Mouse (Mus musculus) lung, adult 2 months (tissue): ENCODE results near the gene Usp6nl. TPM values are rescaled to one million over a fixed set of nuclear protein-coding genes. Genes with fewer than 3 reads are reported as not detected.

Experiments
- DNase-seq: peaks from one replicate; pipeline ENCODE4 v3.0.0; 2022
- H3K4me1 ChIP-seq: fragments of 200-500 bp; 2 replicates; pipeline ENCODE4 v1.6.1; 2011; ENCODE audit warnings: low read length; ENCODE audit not compliant: control insufficient read depth, insufficient read depth
- H3K4me3 ChIP-seq: fragments of 200-500 bp; replicated peaks from 2 replicates; pipeline ENCODE3; 2011; ENCODE audit warnings: low read depth, mild to moderate bottlenecking, control low read depth, low read length; ENCODE audit errors: extremely low read depth
- CTCF ChIP-seq: fragments of 200-500 bp; IDR thresholded peaks from 2 replicates; pipeline ENCODE4 v1.5.1; 2011; ENCODE audit warnings: mild to moderate bottlenecking, low read length, control low read depth; ENCODE audit not compliant: insufficient read depth
- POLR2A ChIP-seq: fragments of 200-500 bp; IDR thresholded peaks from 2 replicates; pipeline ENCODE4 v1.6.1; 2011; ENCODE audit warnings: low read depth, mild to moderate bottlenecking, control low read depth, low read length, borderline replicate concordance; ENCODE audit errors: extremely low read depth
- WGBS: fragments of 180-500 bp; shearing (Covaris S2); methylation state at CpG from one replicate; pipeline ENCODE4 v1.1.7; 2018; 5-methylcytosine and 5-hydroxymethylcytosine counted together
- polyA plus RNA-seq: library from polyadenylated mRNA; depleted of rRNA; stranded (reverse); fragments of >200 nt; gene quantifications from 2 replicates; pipeline ENCODE4 v1.2.3, GENCODE M21; 2012

Usp6nl gene
- polyA plus RNA-seq, 1 experiment: 19.9 TPM

- DNase-seq: no peak
- WGBS: 62% methylated on average over 4 of the region's 4 CpGs
- TF ChIP-seq POLR2A: no peak
- no peak for TF ChIP-seq CTCF
- Histone ChIP-seq H3K4me3 (no peak overlapping the region), H3K4me1 (peaks cover 10% of the 10 kb centered on the region; the same call in 1 of the 2 replicates)
Observed at GRCm38 (mm10) chr2:6477884-6478283, 155.4 kb downstream of the Usp6nl start.

- peak; percentile 30 for DNase-seq
- no peak for TF ChIP-seq CTCF
- TF ChIP-seq POLR2A: no peak
- Histone ChIP-seq H3K4me3 (no peak overlapping the region), H3K4me1 (peaks cover 10% of the 10 kb centered on the region; the same call in 1 of the 2 replicates)
- WGBS: 12% methylated on average over 16 of the region's 16 CpGs
Observed at GRCm38 (mm10) chr2:6478361-6478965, 156.0 kb downstream of the Usp6nl start.

DNA sequence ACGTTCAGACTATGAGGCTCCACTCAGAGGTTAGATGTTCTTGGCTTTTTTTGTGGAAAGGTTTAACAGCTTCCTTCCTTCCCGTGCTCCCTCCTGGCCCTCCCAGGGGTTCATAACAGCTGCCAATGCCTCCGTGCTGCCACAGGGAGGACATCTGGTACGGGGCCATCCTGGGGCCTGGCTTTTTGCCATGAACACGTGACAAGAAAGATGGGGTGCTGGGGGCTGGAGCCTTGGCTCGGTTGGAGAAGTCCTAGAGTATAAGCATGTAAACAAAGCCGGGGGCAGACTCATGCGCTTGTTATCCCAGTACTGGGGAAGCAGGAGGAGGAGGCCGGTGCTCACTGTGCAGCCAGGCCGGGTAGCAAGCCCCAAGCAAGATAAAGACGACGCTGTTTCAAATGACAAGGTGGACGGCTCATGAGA is 156.5 kb downstream of the Usp6nl start:
- WGBS: 8% methylated on average over 13 of the region's 13 CpGs
- peak; percentile 60 for DNase-seq
- H3K4me1 ChIP-seq: peaks cover 10% of the 10 kb centered on the region; the same call in 1 of the 2 replicates
- TF ChIP-seq CTCF: no peak
- no peak for TF ChIP-seq POLR2A
- H3K4me3 ChIP-seq: no peak overlapping the region

GRCm38 (mm10) chr2:6479620-6480019 is 157.2 kb downstream of the Usp6nl start:
- TF ChIP-seq POLR2A (no peak), CTCF (no peak)

DNA sequence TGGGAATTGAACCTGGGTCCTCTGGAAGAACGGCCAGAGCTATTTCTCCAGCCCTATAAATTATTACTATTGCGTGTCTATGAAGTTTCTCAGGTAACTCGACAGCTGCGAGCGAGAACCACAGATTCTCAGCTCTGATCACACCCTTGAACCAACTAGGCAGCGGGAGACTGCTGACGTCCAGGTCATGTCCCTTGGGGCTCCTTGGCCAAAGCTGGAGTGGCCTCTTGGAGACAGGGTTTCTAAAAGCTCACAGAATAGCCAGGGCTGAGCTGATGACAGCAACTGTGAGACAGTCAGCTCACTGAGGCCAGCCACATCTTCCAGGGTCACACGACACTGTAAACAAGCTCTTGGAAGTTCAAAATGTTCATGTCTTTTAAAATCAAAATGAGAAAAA is 159.5 kb downstream of the Usp6nl start:
- Histone ChIP-seq H3K4me3 (no peak overlapping the region), H3K4me1 (peaks cover 10% of the 10 kb centered on the region; the same call in 1 of the 2 replicates)
- WGBS: 88% methylated on average over 8 of the region's 8 CpGs
- TF ChIP-seq CTCF: no peak
- no peak for TF ChIP-seq POLR2A
- no peak for DNase-seq

More at GRCm38 (mm10) chr2:6479620-6480019, 157.2 kb downstream of the Usp6nl start:
- Histone ChIP-seq H3K4me3 (no peak overlapping the region), H3K4me1 (peaks cover 10% of the 10 kb centered on the region; the same call in 1 of the 2 replicates)
- no peak for DNase-seq
- WGBS: 71% methylated on average over 5 of the region's 5 CpGs

DNA sequence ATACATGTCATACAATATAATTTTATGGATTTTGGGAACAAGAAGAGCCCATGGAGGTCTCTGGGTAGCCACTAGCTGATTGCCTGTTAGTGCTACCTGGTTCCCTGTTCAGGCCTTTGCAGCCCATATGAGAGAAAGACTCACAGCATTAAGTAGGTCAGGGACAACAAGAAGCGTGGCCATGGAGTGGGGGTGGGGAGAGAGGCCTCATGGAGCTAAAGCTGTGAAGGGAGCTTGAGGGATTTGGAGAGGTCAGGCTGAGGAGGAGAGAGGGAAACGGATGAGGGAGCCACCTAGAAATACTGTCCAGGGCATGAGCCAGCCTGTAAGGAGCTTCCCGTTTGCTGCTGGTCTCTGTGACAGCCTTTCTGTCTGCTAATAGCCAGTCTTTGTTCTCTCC is 159.9 kb downstream of the Usp6nl start:
- no peak overlapping the region for H3K4me3 ChIP-seq
- TF ChIP-seq POLR2A: no peak
- no peak for TF ChIP-seq CTCF
- DNase-seq: no peak
- WGBS: 61% methylated on average over 3 of the region's 3 CpGs
- peaks cover 10% of the 10 kb centered on the region; the same call in 1 of the 2 replicates for H3K4me1 ChIP-seq

DNA sequence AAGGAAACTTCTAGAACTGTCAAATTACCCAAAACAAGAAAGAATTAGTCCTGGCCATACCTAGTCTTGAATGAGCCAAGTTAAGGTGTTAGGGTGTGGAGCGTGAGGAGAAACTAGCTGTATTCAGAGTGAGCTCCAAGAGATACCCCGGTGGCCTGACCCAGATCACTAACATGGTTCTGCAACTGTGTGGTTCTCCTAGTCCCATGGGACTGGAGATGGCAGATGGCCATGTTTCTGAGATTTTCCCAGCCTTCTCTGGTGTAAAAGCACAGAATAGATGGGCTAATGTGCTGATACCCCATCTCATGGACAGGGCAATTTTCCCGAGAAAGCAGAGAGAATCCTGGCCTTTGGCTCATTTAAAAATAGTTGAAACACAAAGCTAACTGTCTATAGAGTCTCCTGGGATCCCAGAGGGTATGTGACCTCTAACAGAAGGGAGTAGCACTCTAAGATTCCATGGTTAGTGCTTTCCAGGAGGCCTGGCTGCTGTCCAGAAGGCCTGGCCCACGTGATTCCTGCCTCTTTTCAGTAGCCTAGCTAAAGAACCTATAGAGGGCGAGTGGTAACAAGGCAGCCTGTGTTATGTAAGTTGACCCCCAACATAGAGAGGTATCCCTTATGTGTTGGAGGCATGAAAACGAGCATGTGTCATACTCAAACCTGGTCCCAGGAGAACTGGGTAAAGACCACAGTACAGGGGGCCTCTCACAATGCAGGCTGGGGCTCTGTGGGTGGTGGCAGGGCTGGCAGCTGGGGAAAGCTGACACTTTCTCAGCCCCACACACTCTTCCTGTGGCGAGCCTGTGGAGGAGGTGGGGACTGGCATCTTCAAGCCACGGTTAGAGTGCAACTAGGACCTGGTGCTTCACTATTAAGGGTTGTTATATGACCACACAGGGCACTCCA is 160.9 kb downstream of the Usp6nl start:
- Histone ChIP-seq H3K4me3 (no peak overlapping the region), H3K4me1 (peaks cover 8% of the 10 kb centered on the region; the same call in 1 of the 2 replicates)
- WGBS: 51% methylated on average over 8 of the region's 8 CpGs
- DNase-seq: peak; percentile 29
- TF ChIP-seq CTCF (no peak), POLR2A (no peak)

DNA sequence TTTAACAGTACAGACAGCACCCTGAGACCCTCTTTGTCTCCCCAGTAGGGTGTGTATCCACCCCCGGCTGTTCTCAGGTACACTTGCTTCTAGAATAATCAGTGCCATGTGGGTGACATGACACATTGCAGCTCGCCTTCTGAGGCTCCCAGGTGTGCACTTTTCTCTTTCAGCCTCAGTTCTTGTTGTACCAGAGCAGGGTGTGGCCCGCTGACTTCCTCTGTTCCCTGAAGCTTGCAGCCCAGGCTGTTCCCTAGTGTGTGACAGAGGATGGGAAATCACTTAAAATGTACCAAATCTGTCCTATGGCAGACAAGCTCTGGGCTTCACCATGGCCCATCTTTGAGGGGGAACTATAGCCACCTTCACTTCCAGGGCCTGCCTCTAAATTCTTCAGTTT is 161.7 kb downstream of the Usp6nl start:
- 0 out of 2 replicates have a peak, but pooled peaks cover 2% of the 10 kb centered on the region for H3K4me1 ChIP-seq
- no peak for DNase-seq
- no peak for TF ChIP-seq CTCF
- no peak for TF ChIP-seq POLR2A
- no peak overlapping the region for H3K4me3 ChIP-seq
- 73% methylated on average over 3 of the region's 3 CpGs for WGBS
